Mouse (Mus musculus) heart, postnatal 0 days (tissue): ENCODE results near the gene Pex14. TPM values are rescaled to one million over a fixed set of nuclear protein-coding genes. Genes with fewer than 3 reads are reported as not detected.

ENCODE experiments used
- ATAC-seq: fragments of 200-750 bp; cut with Nextera tagmentation; 2 replicates; pipeline ENCODE4 v1.8.0; 2017; ENCODE audit warnings: low read depth, moderate number of reproducible peaks, moderate library complexity; ENCODE audit not compliant: insufficient read depth
- DNase-seq: peaks from one replicate; pipeline ENCODE4 v3.0.0-alpha.2; 2016; ENCODE audit warnings: low spot score
- H3K27ac ChIP-seq: fragments of 300-500 bp; sonication (generic); 2 replicates; pipeline ENCODE4 v1.5.1; 2014; ENCODE audit warnings: low read depth, mild to moderate bottlenecking
- H3K27me3 ChIP-seq: fragments of 300-500 bp; sonication (generic); 2 replicates; pipeline ENCODE4 v1.6.1; 2014; ENCODE audit warnings: low read length, mixed read lengths; ENCODE audit not compliant: control insufficient read depth, insufficient read depth
- H3K36me3 ChIP-seq: fragments of 300-500 bp; sonication (generic); replicated peaks from 2 replicates; pipeline ENCODE4 v1.6.1; 2014; ENCODE audit warnings: low read length, mixed read lengths; ENCODE audit not compliant: control insufficient read depth, insufficient read depth
- H3K4me1 ChIP-seq: fragments of 300-500 bp; sonication (generic); 2 replicates; pipeline ENCODE4 v1.6.1; 2014; ENCODE audit warnings: antibody characterized with exemption; ENCODE audit not compliant: control insufficient read depth, insufficient read depth
- H3K4me2 ChIP-seq: fragments of 300-500 bp; sonication (generic); 2 replicates; pipeline ENCODE4 v1.6.1; 2014; ENCODE audit warnings: low read depth, mild to moderate bottlenecking, low read length, moderate library complexity
- H3K4me3 ChIP-seq: fragments of 300-500 bp; sonication (generic); 2 replicates; pipeline ENCODE4 v1.5.1; 2014; ENCODE audit warnings: low read depth, low read length
- H3K9ac ChIP-seq: fragments of 300-500 bp; sonication (generic); replicated peaks from 2 replicates; pipeline ENCODE4 v1.6.1; 2014; ENCODE audit warnings: low read depth, low read length, mixed read lengths
- H3K9me3 ChIP-seq: fragments of 300-500 bp; sonication (generic); replicated peaks from 2 replicates; pipeline ENCODE4 v1.6.1; 2016; ENCODE audit warnings: low read length; ENCODE audit not compliant: control insufficient read depth
- CTCF ChIP-seq: IDR thresholded peaks from 2 replicates; pipeline ENCODE4 v1.5.1; 2016; ENCODE audit warnings: antibody characterized with exemption, control low read depth, low read depth
- EP300 ChIP-seq: IDR thresholded peaks from 2 replicates; pipeline ENCODE4 v1.6.1; 2016; ENCODE audit warnings: antibody characterized with exemption, low read depth
- WGBS: fragments of 180-500 bp; shearing (Covaris S2); extraction: QIAGEN DNeasy Blood & Tissue Kit; methylation state at CpG from one replicate; pipeline ENCODE4 v1.1.7; 2014; 5-methylcytosine and 5-hydroxymethylcytosine counted together
- polyA plus RNA-seq: library from polyadenylated mRNA; unstranded; fragments of >200 nt; fragmentation: Nextera tagmentation; extraction: Ambion mirVana; gene quantifications from 2 replicates; pipeline ENCODE4 v1.2.1, GENCODE M21; 2015
- total RNA-seq: library from RNA; depleted of rRNA; stranded (reverse); fragments of >200 nt; gene quantifications from 2 replicates; pipeline ENCODE4 v1.2.3, GENCODE M21; 2014; ENCODE audit warnings: low replicate concordance; rRNA removed

Gene Pex14
- 43.9 and 49.2 TPM in 2 replicates for total RNA-seq
- polyA plus RNA-seq, result 35.4 and 38.1 TPM in 2 replicates

DNA sequence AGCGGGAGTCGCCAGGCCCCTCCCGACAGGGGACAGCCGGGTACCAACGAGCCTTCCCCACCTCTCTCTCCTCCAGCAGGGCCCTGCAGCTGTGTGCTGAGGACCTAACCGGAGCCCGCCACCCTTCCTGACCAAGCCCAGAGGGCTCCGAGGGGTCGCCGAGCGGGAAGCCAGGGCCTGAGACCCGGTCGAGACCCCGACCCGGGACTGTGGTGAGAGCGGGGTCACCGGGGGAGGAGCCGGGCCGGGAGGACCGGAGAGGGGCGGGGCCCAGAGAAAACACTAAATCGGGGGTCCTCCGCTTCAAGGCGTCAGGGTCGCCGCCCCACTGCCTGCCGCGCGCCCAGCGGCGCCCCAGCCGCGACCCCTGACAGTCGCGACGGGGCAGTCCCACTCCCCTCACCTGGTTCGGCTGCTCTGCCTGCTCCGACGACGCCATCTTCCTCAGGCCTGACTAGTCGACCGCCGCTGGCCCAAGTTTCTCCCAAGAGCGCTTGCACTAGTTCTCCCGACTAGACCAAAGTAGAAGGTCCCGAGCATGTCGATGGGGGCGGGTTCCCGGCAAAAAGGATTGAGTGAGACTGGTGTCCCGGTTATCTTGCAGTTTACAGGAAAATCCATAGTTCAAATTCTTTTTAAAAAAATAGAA is at the start of gene Pex14:
Gene Pex14 (minus strand): TSS at position 508 of the 649 bp plus-strand sequence.
- TF ChIP-seq CTCF, result no peak
- 0 out of 2 replicates have a peak, but pooled peaks have one; percentile 60 for TF ChIP-seq EP300
- WGBS, result under 1% methylated on average over 49 of the region's 50 CpGs
- H3K27ac ChIP-seq, result peak within 1 kb of the TSS; percentile 61
- H3K9ac ChIP-seq, result peak within 1 kb of the TSS; percentile 94
- DNase-seq (peak; percentile 94), ATAC-seq (peak; percentile 78)
- H3K27me3 ChIP-seq, result no peaks in the 10 kb centered on the region
- no peaks in the 10 kb centered on the region for H3K9me3 ChIP-seq
- peaks cover 2% of the 10 kb centered on the region; the same call in 1 of the 2 replicates for H3K36me3 ChIP-seq
- peak within 1 kb of the TSS; percentile 100 for H3K4me3 ChIP-seq
- H3K4me2 ChIP-seq, result peak within 1 kb of the TSS; percentile 86
- H3K4me1 ChIP-seq, result peaks cover 16% of the 10 kb centered on the region

DNA sequence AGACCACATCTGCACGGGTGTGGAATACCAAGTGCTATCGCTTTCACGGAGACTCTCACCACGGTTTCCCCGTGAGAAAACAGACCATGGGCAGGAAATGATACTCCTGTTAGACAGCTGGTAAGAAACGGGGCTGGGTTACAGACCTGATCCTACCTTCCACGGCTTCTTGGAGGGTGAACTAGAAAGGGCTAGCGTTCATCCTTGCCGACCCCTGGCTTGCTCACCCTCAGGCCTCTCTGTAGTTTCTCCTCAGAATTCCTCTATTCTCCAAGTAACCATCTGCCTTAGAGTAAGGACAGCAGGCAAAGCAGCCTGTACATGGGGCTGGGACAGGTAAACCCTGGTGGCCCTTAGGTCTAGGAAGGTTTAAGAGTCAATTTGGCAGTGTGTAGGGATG is 49.5 kb upstream of the Pex14 start:
- Histone ChIP-seq H3K9me3 (no peaks in the 10 kb centered on the region), H3K4me1 (no peaks in the 10 kb centered on the region), H3K4me2 (no peak overlapping the region), H3K36me3 (peaks cover 46% of the 10 kb centered on the region), H3K4me3 (no peak overlapping the region), H3K9ac (no peak overlapping the region), H3K27me3 (no peaks in the 10 kb centered on the region), H3K27ac (no peak overlapping the region)
- no peak for ATAC-seq
- WGBS, result 75% methylated on average over 9 of the region's 9 CpGs
- DNase-seq, result no peak
- no peak for TF ChIP-seq EP300
- no peak for TF ChIP-seq CTCF

DNA sequence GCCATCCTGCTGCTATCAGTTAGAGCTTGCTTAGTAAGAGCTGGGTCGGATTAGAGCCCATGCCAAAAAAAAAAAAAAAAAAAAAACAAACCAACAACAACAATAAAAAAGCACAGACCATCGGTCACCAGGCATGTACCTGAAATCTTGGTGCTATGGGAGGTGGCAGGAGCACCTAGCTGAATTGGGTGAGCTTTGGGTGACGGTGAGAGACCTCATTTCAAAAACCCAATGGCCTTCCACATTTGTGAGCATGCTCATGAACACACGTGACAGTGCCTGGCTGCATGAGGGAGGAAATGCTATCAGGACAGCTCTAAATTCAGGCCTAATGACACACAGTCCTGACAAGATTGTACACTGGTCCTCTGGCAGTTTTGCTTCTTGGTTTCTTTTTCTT is 48.4 kb upstream of the Pex14 start:
- no peaks in the 10 kb centered on the region for H3K4me1 ChIP-seq
- H3K9ac ChIP-seq, result no peak overlapping the region
- H3K27me3 ChIP-seq, result no peaks in the 10 kb centered on the region
- TF ChIP-seq CTCF (no peak), EP300 (no peak)
- no peak overlapping the region for H3K4me3 ChIP-seq
- 68% methylated on average over 4 of the region's 4 CpGs for WGBS
- no peaks in the 10 kb centered on the region for H3K9me3 ChIP-seq
- no peak for DNase-seq
- no peak for ATAC-seq
- peaks cover 34% of the 10 kb centered on the region for H3K36me3 ChIP-seq
- no peak overlapping the region for H3K4me2 ChIP-seq
- no peak overlapping the region for H3K27ac ChIP-seq

DNA sequence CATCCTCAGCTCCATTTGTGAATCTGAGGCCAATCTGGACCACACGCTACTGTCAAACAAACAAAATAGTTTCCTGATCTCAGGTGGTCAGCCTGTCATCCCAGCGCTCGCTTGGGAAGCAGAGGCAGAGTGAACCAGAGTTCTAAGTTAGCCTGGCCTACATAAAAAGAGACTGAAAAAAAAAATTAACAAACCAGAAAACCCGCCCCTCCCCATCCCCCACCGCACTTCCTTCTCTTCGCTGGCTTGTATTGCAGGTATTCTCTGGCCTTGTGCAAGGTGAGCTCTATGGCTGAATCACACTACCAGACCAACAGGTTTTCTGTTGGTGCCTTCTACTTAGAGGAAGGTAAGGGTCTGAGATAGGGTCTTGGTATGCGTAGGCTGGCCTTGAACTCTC is 47.9 kb upstream of the Pex14 start:
- ATAC-seq (no peak), DNase-seq (no peak)
- Histone ChIP-seq H3K27me3 (no peaks in the 10 kb centered on the region), H3K27ac (no peak overlapping the region), H3K9me3 (no peaks in the 10 kb centered on the region), H3K4me1 (no peaks in the 10 kb centered on the region), H3K4me3 (no peak overlapping the region), H3K4me2 (no peak overlapping the region), H3K36me3 (peaks cover 29% of the 10 kb centered on the region), H3K9ac (no peak overlapping the region)
- WGBS, result 83% methylated on average over 7 of the region's 7 CpGs
- TF ChIP-seq CTCF (no peak), EP300 (no peak)

- H3K36me3 ChIP-seq, result peaks cover 5% of the 10 kb centered on the region; the same call in 1 of the 2 replicates
- H3K4me2 ChIP-seq, result no peak overlapping the region
- H3K4me3 ChIP-seq, result no peak overlapping the region
- 81% methylated on average over 4 of the region's 4 CpGs for WGBS
- TF ChIP-seq EP300 (no peak), CTCF (no peak)
- H3K27ac ChIP-seq, result no peak overlapping the region
- DNase-seq, result no peak
- ATAC-seq, result no peak
- no peaks in the 10 kb centered on the region for H3K27me3 ChIP-seq
- no peaks in the 10 kb centered on the region for H3K9me3 ChIP-seq
- no peaks in the 10 kb centered on the region for H3K4me1 ChIP-seq
- H3K9ac ChIP-seq, result no peak overlapping the region
These were observed 45.5 kb upstream of the Pex14 start for GRCm38 (mm10) chr4:149145151-149145550.

GRCm38 (mm10) chr4:149144459-149144858 is 44.8 kb upstream of the Pex14 start:
- Histone ChIP-seq H3K36me3 (no peaks in the 10 kb centered on the region), H3K27me3 (no peaks in the 10 kb centered on the region), H3K27ac (no peak overlapping the region), H3K9me3 (no peaks in the 10 kb centered on the region), H3K4me1 (no peaks in the 10 kb centered on the region), H3K4me3 (no peak overlapping the region), H3K4me2 (no peak overlapping the region), H3K9ac (no peak overlapping the region)
- DNase-seq (peak; percentile 82), ATAC-seq (peak; percentile 81)
- WGBS, result 4% methylated on average over 3 of the region's 3 CpGs
- TF ChIP-seq EP300, result no peak
- peak; percentile 97 for TF ChIP-seq CTCF
